Mouse (Mus musculus) myocyte (in vitro differentiated cells): Measurements from ENCODE around the gene Stra6. TPM values are rescaled to one million over a fixed set of nuclear protein-coding genes. Genes with fewer than 3 reads are reported as not detected.

Source experiments
- H3K27me3 ChIP-seq: one replicate; pipeline ENCODE4 v1.6.1; 2011; ENCODE audit not compliant: control insufficient read depth, insufficient read depth, insufficient read length
- H3K36me3 ChIP-seq: one replicate; pipeline ENCODE4 v1.6.1; 2011; ENCODE audit not compliant: control insufficient read depth, insufficient read depth
- H3K4me2 ChIP-seq: one replicate; pipeline ENCODE4 v1.6.1; 2011; ENCODE audit warnings: low read depth, control low read depth
- H3K4me3 ChIP-seq: one replicate; pipeline ENCODE4 v1.5.1; 2011; ENCODE audit warnings: mild to moderate bottlenecking, control low read depth, moderate library complexity
- H3K79me2 ChIP-seq: one replicate; pipeline ENCODE4 v1.6.1; 2011; ENCODE audit not compliant: control insufficient read depth, insufficient read depth
- H3ac ChIP-seq: one replicate; pipeline ENCODE4 v1.6.1; 2011; ENCODE audit not compliant: control insufficient read depth, insufficient read length
- CEBPB ChIP-seq: IDR thresholded peaks from 2 replicates; pipeline ENCODE4 v1.6.1; 2011; ENCODE audit warnings: mild to moderate bottlenecking, moderate library complexity; ENCODE audit not compliant: poor library complexity, insufficient read depth, severe bottlenecking
- E2F4 ChIP-seq: IDR thresholded peaks from one replicate; pipeline ENCODE4 v1.6.1; 2011; ENCODE audit warnings: mild to moderate bottlenecking, control low read depth, moderate library complexity; ENCODE audit not compliant: insufficient read depth
- MAX ChIP-seq: IDR thresholded peaks from one replicate; pipeline ENCODE4 v1.6.1; 2011; ENCODE audit warnings: low read depth, mild to moderate bottlenecking, control low read depth
- MYOD1 ChIP-seq, 3 experiments: IDR thresholded peaks; one replicate each; pipeline ENCODE4 v1.6.1; 2011; ENCODE audit warnings: control low read depth in 2 of 3, low read depth in 2 of 3, mild to moderate bottlenecking in 2 of 3, moderate library complexity in 1 of 3; ENCODE audit not compliant: insufficient read length in 2 of 3, control insufficient read depth in 1 of 3
- MYOG ChIP-seq, 3 experiments: IDR thresholded peaks; one replicate each; pipeline ENCODE4 v1.6.1; 2011; ENCODE audit warnings: control low read depth in 2 of 3, low read depth in 2 of 3, mild to moderate bottlenecking in 2 of 3; ENCODE audit not compliant: insufficient read length in 2 of 3, control insufficient read depth in 1 of 3, insufficient read depth in 1 of 3
- POLR2A ChIP-seq: IDR thresholded peaks from one replicate; pipeline ENCODE4 v1.6.1; 2011; ENCODE audit warnings: low read depth, mild to moderate bottlenecking, control low read depth, moderate library complexity; ENCODE audit not compliant: insufficient read length
- POLR2AphosphoS2 ChIP-seq: IDR thresholded peaks from one replicate; pipeline ENCODE4 v1.6.1; 2011; ENCODE audit warnings: low read depth, control low read depth; ENCODE audit not compliant: insufficient read length
- REST ChIP-seq: IDR thresholded peaks from one replicate; pipeline ENCODE4 v1.6.1; 2011; ENCODE audit warnings: mild to moderate bottlenecking, control low read depth, moderate library complexity; ENCODE audit not compliant: insufficient read depth, insufficient read length
- SRF ChIP-seq: IDR thresholded peaks from one replicate; pipeline ENCODE4 v1.6.1; 2011; ENCODE audit warnings: low read depth; ENCODE audit not compliant: control insufficient read depth, insufficient read length
- TCF12 ChIP-seq: IDR thresholded peaks from one replicate; pipeline ENCODE4 v1.6.1; 2011; ENCODE audit warnings: mild to moderate bottlenecking, control low read depth; ENCODE audit not compliant: poor library complexity, insufficient read depth, severe bottlenecking
- TCF3 ChIP-seq: IDR thresholded peaks from one replicate; pipeline ENCODE4 v1.6.1; 2011; ENCODE audit warnings: low read depth, control low read depth; ENCODE audit not compliant: insufficient read length
- USF1 ChIP-seq: IDR thresholded peaks from one replicate; pipeline ENCODE4 v1.6.1; 2011; ENCODE audit warnings: low read depth, mild to moderate bottlenecking, control low read depth, moderate library complexity
- polyA plus RNA-seq: library from polyadenylated mRNA; unstranded; fragments of >200 nt; fragmentation: generic; extraction: Trizol; gene quantifications from one replicate; pipeline ENCODE4 v1.2.1, GENCODE M21; 2012; ENCODE audit warnings: missing spikeins

The Stra6 gene
- polyA plus RNA-seq, 1 experiment = 0.64 TPM

- H3K27me3 ChIP-seq = no peaks in the 10 kb centered on the region
Observed at GRCm38 (mm10) chr9:58199381-58200269, 136.0 kb downstream of the Stra6 start.

GRCm38 (mm10) chr9:58200270-58201090, 136.9 kb downstream of the Stra6 start:
- no peak overlapping the region for H3K4me2 ChIP-seq
- TF ChIP-seq MAX = no peak
- TF ChIP-seq USF1 = no peak
- TF ChIP-seq SRF = no peak
- no peak for TF ChIP-seq E2F4
- TF ChIP-seq MYOD1 (IDR thresholded peaks at IDR 0.05; ENCODE audit: control insufficient read depth in 1 of 3, insufficient read length in 2 of 3, low read depth in 2 of 3) = no peak
- TF ChIP-seq REST = no peak
- no peak for TF ChIP-seq TCF12
- no peak for TF ChIP-seq TCF3
- TF ChIP-seq MYOG (IDR thresholded peaks at IDR 0.05; ENCODE audit: control insufficient read depth in 1 of 3, insufficient read depth in 1 of 3, insufficient read length in 2 of 3, low read depth in 2 of 3) = no peak
- no peak for TF ChIP-seq POLR2A
- TF ChIP-seq POLR2AphosphoS2 = no peak
- no peak for TF ChIP-seq CEBPB
- no peak overlapping the region for H3K4me3 ChIP-seq
- no peaks in the 10 kb centered on the region for H3K36me3 ChIP-seq
- no peaks in the 10 kb centered on the region for H3K27me3 ChIP-seq
- no peak overlapping the region for H3ac ChIP-seq
- no peaks in the 10 kb centered on the region for H3K79me2 ChIP-seq

More at GRCm38 (mm10) chr9:58199381-58200269, 136.0 kb downstream of the Stra6 start:
- Histone ChIP-seq H3ac (no peak overlapping the region), H3K4me3 (no peak overlapping the region), H3K36me3 (no peaks in the 10 kb centered on the region), H3K79me2 (no peaks in the 10 kb centered on the region), H3K4me2 (peak overlapping the region; percentile 80)
- TF ChIP-seq CEBPB = no peak
- no peak for TF ChIP-seq MAX
- TF ChIP-seq MYOG (IDR thresholded peaks at IDR 0.05; ENCODE audit: control insufficient read depth in 1 of 3, insufficient read depth in 1 of 3, insufficient read length in 2 of 3, low read depth in 2 of 3) = peak; percentile 15 to 84 (median 58)
- no peak for TF ChIP-seq TCF12
- peak in 2 of 3 experiments; percentile 79 to 81 for TF ChIP-seq MYOD1 (IDR thresholded peaks at IDR 0.05; ENCODE audit: control insufficient read depth in 1 of 3, insufficient read length in 2 of 3, low read depth in 2 of 3)

- no peaks in the 10 kb centered on the region for H3K36me3 ChIP-seq
- no peak overlapping the region for H3ac ChIP-seq
- no peaks in the 10 kb centered on the region for H3K27me3 ChIP-seq
- no peak overlapping the region for H3K4me3 ChIP-seq
- H3K4me2 ChIP-seq = no peak overlapping the region
- H3K79me2 ChIP-seq = no peaks in the 10 kb centered on the region
- no peak for TF ChIP-seq MYOD1 (IDR thresholded peaks at IDR 0.05; ENCODE audit: control insufficient read depth in 1 of 3, insufficient read length in 2 of 3, low read depth in 2 of 3)
- TF ChIP-seq CEBPB = no peak
- TF ChIP-seq MYOG (IDR thresholded peaks at IDR 0.05; ENCODE audit: control insufficient read depth in 1 of 3, insufficient read depth in 1 of 3, insufficient read length in 2 of 3, low read depth in 2 of 3) = no peak
- TF ChIP-seq MAX = no peak
Observed at GRCm38 (mm10) chr9:58201091-58201842, 137.7 kb downstream of the Stra6 start.

DNA sequence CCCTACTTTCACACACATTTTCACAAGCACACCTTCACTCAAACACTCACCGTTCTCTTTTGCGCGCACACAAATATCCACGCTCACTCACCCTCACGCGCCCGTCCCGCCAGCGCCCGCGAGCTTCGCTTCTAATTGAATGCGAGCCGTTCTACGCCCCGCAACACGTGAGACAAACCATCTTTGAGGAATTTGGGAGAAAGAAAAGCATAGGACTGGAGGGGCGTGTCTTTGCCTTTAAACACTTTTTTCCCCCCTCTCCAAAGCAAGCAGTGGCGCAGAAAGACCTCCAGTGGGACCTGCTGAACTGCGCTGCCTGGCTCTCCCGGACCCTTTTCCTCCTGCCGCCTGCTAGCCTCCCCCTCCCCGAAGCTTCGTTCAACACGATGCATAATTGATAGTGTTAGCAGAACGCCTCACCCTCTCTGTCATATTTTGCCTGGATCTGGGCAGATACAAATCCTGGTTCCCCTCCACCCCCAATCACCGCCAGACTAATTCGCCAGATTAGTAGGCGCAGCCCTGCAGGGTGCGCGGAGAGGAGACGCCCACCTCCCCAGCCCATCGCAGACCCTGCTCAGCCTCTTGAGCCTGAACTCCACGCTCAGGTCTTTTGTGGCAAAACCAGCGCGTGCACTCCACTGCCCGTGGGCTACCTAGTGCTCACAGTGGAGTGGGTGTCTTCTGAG, 138.4 kb downstream of the Stra6 start:
- H3K36me3 ChIP-seq = no peaks in the 10 kb centered on the region
- TF ChIP-seq MAX (no peak), POLR2A (no peak), CEBPB (no peak), TCF3 (no peak), MYOG (IDR thresholded peaks at IDR 0.05; ENCODE audit: control insufficient read depth in 1 of 3, insufficient read depth in 1 of 3, insufficient read length in 2 of 3, low read depth in 2 of 3) (no peak), MYOD1 (IDR thresholded peaks at IDR 0.05; ENCODE audit: control insufficient read depth in 1 of 3, insufficient read length in 2 of 3, low read depth in 2 of 3) (no peak), TCF12 (no peak), SRF (no peak), E2F4 (no peak), USF1 (no peak), POLR2AphosphoS2 (no peak), REST (no peak)
- H3K27me3 ChIP-seq = no peaks in the 10 kb centered on the region
- no peak overlapping the region for H3K4me3 ChIP-seq
- H3K4me2 ChIP-seq = no peak overlapping the region
- H3K79me2 ChIP-seq = no peaks in the 10 kb centered on the region
- H3ac ChIP-seq = no peak overlapping the region
